ENCODE assay signal across 22 mouse cellular contexts in the genomic region with DNA sequence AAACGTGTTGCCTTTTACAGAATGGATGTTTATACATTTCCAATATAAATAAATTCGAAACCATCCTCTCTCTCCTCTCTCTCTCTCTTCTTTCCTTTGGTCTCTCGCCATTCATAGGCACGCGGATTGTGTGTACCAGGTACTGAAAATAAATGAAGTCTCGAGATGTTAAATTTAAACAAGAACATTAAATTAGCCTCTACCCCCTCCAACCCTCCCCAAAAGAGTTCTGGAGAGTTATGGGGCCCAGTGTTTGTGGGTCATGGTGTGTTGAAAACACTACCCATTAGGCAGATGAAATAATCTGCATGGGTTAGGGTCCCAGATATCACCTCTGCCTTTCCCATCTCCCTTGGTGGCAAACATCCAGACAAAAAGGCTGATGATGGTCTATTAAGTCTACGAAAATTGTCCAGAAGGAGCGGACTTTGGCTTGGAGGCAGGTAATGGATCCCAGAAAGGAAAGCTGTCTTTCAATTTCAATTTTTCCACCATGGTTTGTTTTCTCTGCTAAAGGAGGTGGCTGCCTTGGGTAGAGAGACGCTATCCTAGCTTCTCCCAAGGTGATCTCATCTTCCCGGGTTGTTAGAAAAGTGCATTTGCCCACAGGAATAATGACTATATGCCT. TPM values are rescaled to one million over a fixed set of nuclear protein-coding genes. Genes with fewer than 3 reads are reported as not detected.
DNase-seq lines count a peak whose midpoint lies in the region; ATAC-seq and TF ChIP-seq lines count a peak whose summit lies in the region.
"Had no signal": no experiment of that assay in that cellular context is flagged by ENCODE, and none has a peak within 500 bp of the region (broad histone marks: within the 10 kb centered on the region; RNA-seq: fewer than 3 reads in every experiment).

No protein-coding gene starts in this region.

- H3K9ac ChIP-seq in intestine, embryonic 14.5 days (ENCODE audit: low read length), result no peak overlapping the region
- H3K9ac ChIP-seq in intestine, embryonic 16.5 days (ENCODE audit: low read depth, low read length), result no peak overlapping the region
- 0 out of 2 replicates have a peak overlapping the region, but pooled peaks have one; percentile 33 for H3K9ac ChIP-seq in neural tube, embryonic 12.5 days
- H3K9ac ChIP-seq: embryonic facial prominence, embryonic 13.5 days; liver, embryonic 14.5 days had no signal

- no peaks in the 10 kb centered on the region for H3K36me3 ChIP-seq in intestine, embryonic 14.5 days (ENCODE audit: control insufficient read depth, insufficient read depth, low read length)
- H3K36me3 ChIP-seq in intestine, embryonic 16.5 days (ENCODE audit: control insufficient read depth, insufficient read depth, low read length), result no peaks in the 10 kb centered on the region
- no peaks in the 10 kb centered on the region for H3K36me3 ChIP-seq in E14TG2a.4 (ENCODE audit: insufficient read depth, low read length)
- no peaks in the 10 kb centered on the region for H3K36me3 ChIP-seq in neural tube, embryonic 12.5 days
- H3K36me3 ChIP-seq: embryonic facial prominence, embryonic 13.5 days had no signal

- no peak for TF ChIP-seq CTCF in E14TG2a.4 (conservative IDR thresholded peaks at IDR 0.05; ENCODE audit: low read length)

- H3K4me3 ChIP-seq in intestine, embryonic 14.5 days (ENCODE audit: low read depth, low read length), result no peak overlapping the region
- H3K4me3 ChIP-seq in intestine, embryonic 16.5 days (ENCODE audit: low read length), result no peak overlapping the region
- peak overlapping the region; percentile 77 for H3K4me3 ChIP-seq in E14TG2a.4 (replicated peaks; ENCODE audit: low read length)
- H3K4me3 ChIP-seq in neural tube, embryonic 12.5 days, result no peak overlapping the region

- no peaks in the 10 kb centered on the region for H3K9me3 ChIP-seq in intestine, embryonic 14.5 days (ENCODE audit: control insufficient read depth, low read length)
- no peaks in the 10 kb centered on the region for H3K9me3 ChIP-seq in intestine, embryonic 16.5 days (ENCODE audit: control insufficient read depth, low read length)
- H3K9me3 ChIP-seq in E14TG2a.4 (ENCODE audit: low read length), result no peaks in the 10 kb centered on the region
- H3K9me3 ChIP-seq in neural tube, embryonic 12.5 days, result no peaks in the 10 kb centered on the region
- H3K9me3 ChIP-seq: embryonic facial prominence, embryonic 13.5 days had no signal

- no peak for ATAC-seq in intestine, embryonic 14.5 days (replicated peaks; ENCODE audit: low FRiP score, low TSS enrichment, low read depth)
- no peak for ATAC-seq in intestine, embryonic 16.5 days
- no peak for ATAC-seq in neural tube, embryonic 12.5 days (ENCODE audit: low FRiP score, low read depth)
- no peak for ATAC-seq in megakaryocyte progenitor cell, adult 5-6 weeks (replicated peaks; ENCODE audit: poor library complexity)
- ATAC-seq: forebrain, embryonic 14.5 days; inflammation-experienced regulatory T-cells, adult 6 months; midbrain, embryonic 16.5 days had no signal

- 15% methylated on average over 10 of the region's 10 CpGs for WGBS in intestine, embryonic 14.5 days
- 16% methylated on average over 10 of the region's 10 CpGs for WGBS in intestine, embryonic 16.5 days
- WGBS in neural tube, embryonic 12.5 days, result 11% methylated on average over 10 of the region's 10 CpGs

- no peak overlapping the region for H3K4me2 ChIP-seq in intestine, embryonic 14.5 days (ENCODE audit: low read length)
- no peak overlapping the region for H3K4me2 ChIP-seq in intestine, embryonic 16.5 days (ENCODE audit: low read depth, low read length)
- peak overlapping the region; percentile 40 for H3K4me2 ChIP-seq in neural tube, embryonic 12.5 days (replicated peaks)

- no peaks in the 10 kb centered on the region; the same call in 1 of the 2 replicates for H3K4me1 ChIP-seq in intestine, embryonic 14.5 days (replicated peaks; ENCODE audit: control insufficient read depth, insufficient read depth, low read length)
- peaks cover 13% of the 10 kb centered on the region; the same call in 1 of the 2 replicates for H3K4me1 ChIP-seq in intestine, embryonic 16.5 days (ENCODE audit: control insufficient read depth, insufficient read depth, low read length)
- H3K4me1 ChIP-seq in E14TG2a.4 (replicated peaks; ENCODE audit: low read depth, low read length), result peaks cover 78% of the 10 kb centered on the region
- H3K4me1 ChIP-seq in neural tube, embryonic 12.5 days, result peaks cover 11% of the 10 kb centered on the region; the same call in 1 of the 2 replicates

- H3K27me3 ChIP-seq in intestine, embryonic 14.5 days (replicated peaks; ENCODE audit: control insufficient read depth, insufficient read depth, low read length), result peaks cover 99% of the 10 kb centered on the region
- peaks cover 90% of the 10 kb centered on the region for H3K27me3 ChIP-seq in intestine, embryonic 16.5 days (replicated peaks; ENCODE audit: control insufficient read depth, insufficient read depth, low read length)
- peaks cover 39% of the 10 kb centered on the region for H3K27me3 ChIP-seq in E14TG2a.4 (ENCODE audit: insufficient read depth, low read length)
- peaks cover 94% of the 10 kb centered on the region for H3K27me3 ChIP-seq in neural tube, embryonic 12.5 days (replicated peaks)

- H3K27ac ChIP-seq in intestine, embryonic 14.5 days (ENCODE audit: low read depth), result no peak overlapping the region
- H3K27ac ChIP-seq in intestine, embryonic 16.5 days (ENCODE audit: low read length), result no peak overlapping the region
- H3K27ac ChIP-seq in neural tube, embryonic 12.5 days, result no peak overlapping the region
- H3K27ac ChIP-seq: embryonic facial prominence, embryonic 13.5 days; liver, embryonic 14.5 days had no signal

- intact Hi-C loops in left cerebral cortex, postnatal 14 days (cut with DNase I), result loop anchor here (5.0 kb wide), 1 partner anchor 80 kb away; no protein-coding TSS in a partner anchor

- peak; percentile 37 for DNase-seq in embryo, embryonic 9.5 days (ENCODE audit: extremely low spot score)
- DNase-seq in embryo, embryonic 10 days (ENCODE audit: low spot score), result no peak
- DNase-seq in intestine, embryonic 14.5 days (ENCODE audit: low spot score), result peak; percentile 56
- DNase-seq in left cerebral cortex, postnatal 14 days (ENCODE audit: low spot score in 2 of 2), result no peak
- DNase-seq: adrenal gland, postnatal 36 days; gastrocnemius, postnatal 14 days; kidney, adult 9 months; kidney, postnatal 36 days; thymus, adult 2 months had no signal

RNA-seq across cellular contexts. Expression of gene Foxd3, which starts 4.2 kb away (rescaled TPM):
- polyA plus RNA-seq in intestine, embryonic 14.5 days (2014; fragmentation: Nextera tagmentation; extraction: Ambion mirVana), result 1.3 and 1.4 TPM in 2 replicates
- 0.40 and 0.50 TPM in 2 replicates for polyA plus RNA-seq in intestine, embryonic 16.5 days (2015; fragmentation: Nextera tagmentation; extraction: Ambion mirVana)
- 8.9 and 9.3 TPM in 2 replicates for polyA plus RNA-seq in neural tube, embryonic 12.5 days (2016; fragmentation: Nextera tagmentation; extraction: Ambion mirVana)
- total RNA-seq in left cerebral cortex, postnatal 14 days (2021), result not detected
- not detected in 2 replicates for total RNA-seq in megakaryocyte progenitor cell, adult 5-6 weeks (2015)
- not detected in 2 replicates for total RNA-seq in megakaryocyte progenitor cell, adult 5-6 weeks (2017)
- total RNA-seq: left cerebral cortex, adult 18-20 months; left cerebral cortex, postnatal 4 days; MEL had no signal
- polyA plus RNA-seq: forebrain, embryonic 14.5 days; heart, postnatal 0 days; inflammation-experienced regulatory T-cells, adult 6 months had no signal

Comparison
In these comparisons a context has a peak if more than half of its experiments do, and no peak if none do; other contexts are left out.
1. DNase-seq: peak in embryo, embryonic 9.5 days (single experiment) and intestine, embryonic 14.5 days (single experiment); none in embryo, embryonic 10 days (single experiment) and left cerebral cortex, postnatal 14 days (0 of 2).